Mouse (Mus musculus) hindbrain, postnatal 0 days (tissue): Measurements from ENCODE around the gene Zdhhc24. TPM values are rescaled to one million over a fixed set of nuclear protein-coding genes. Genes with fewer than 3 reads are reported as not detected.

Experiments used
- ATAC-seq: fragments of 200-750 bp; cut with Nextera tagmentation; 2 replicates; pipeline ENCODE4 v1.8.0; 2017; ENCODE audit warnings: mild to moderate bottlenecking, moderate TSS enrichment, moderate library complexity
- DNase-seq: peaks from one replicate; pipeline ENCODE4 v3.0.0-alpha.2; 2015; ENCODE audit warnings: low spot score
- H3K27ac ChIP-seq: fragments of 300-500 bp; sonication (generic); 2 replicates; pipeline ENCODE4 v1.5.1; 2014; ENCODE audit warnings: mild to moderate bottlenecking
- H3K27me3 ChIP-seq: fragments of 300-500 bp; sonication (generic); 2 replicates; pipeline ENCODE4 v1.6.1; 2014; ENCODE audit warnings: low read length, mixed read lengths; ENCODE audit not compliant: insufficient read depth
- H3K36me3 ChIP-seq: fragments of 300-500 bp; sonication (generic); 2 replicates; pipeline ENCODE4 v1.6.1; 2014; ENCODE audit warnings: low read length, mixed read lengths; ENCODE audit not compliant: insufficient read depth
- H3K4me1 ChIP-seq: fragments of 300-500 bp; sonication (generic); 2 replicates; pipeline ENCODE4 v1.6.1; 2014; ENCODE audit warnings: antibody characterized with exemption, low read length, mixed read lengths; ENCODE audit not compliant: insufficient read depth
- H3K4me2 ChIP-seq: fragments of 300-500 bp; sonication (generic); 2 replicates; pipeline ENCODE4 v1.6.1; 2014; ENCODE audit warnings: low read depth, mild to moderate bottlenecking, low read length, moderate library complexity, mixed read lengths
- H3K4me3 ChIP-seq: fragments of 300-500 bp; sonication (generic); 2 replicates; pipeline ENCODE4 v1.5.1; 2014; ENCODE audit warnings: low read length
- H3K9ac ChIP-seq: fragments of 300-500 bp; sonication (generic); replicated peaks from 2 replicates; pipeline ENCODE4 v1.6.1; 2014; ENCODE audit warnings: mild to moderate bottlenecking, low read length, moderate library complexity, mixed read lengths
- H3K9me3 ChIP-seq: fragments of 300-500 bp; sonication (generic); 2 replicates; pipeline ENCODE4 v1.6.1; 2016; ENCODE audit warnings: low read length, mixed read lengths
- CTCF ChIP-seq: IDR thresholded peaks from 2 replicates; pipeline ENCODE4 v1.5.1; 2016; ENCODE audit warnings: antibody characterized with exemption, control low read depth, low read depth
- WGBS: fragments of 180-500 bp; shearing (Covaris S2); extraction: QIAGEN DNeasy Blood & Tissue Kit; methylation state at CpG from one replicate; pipeline ENCODE4 v1.1.7; 2014; 5-methylcytosine and 5-hydroxymethylcytosine counted together
- polyA plus RNA-seq: library from polyadenylated mRNA; unstranded; fragments of >200 nt; fragmentation: Nextera tagmentation; extraction: Ambion mirVana; gene quantifications from 2 replicates; pipeline ENCODE4 v1.2.1, GENCODE M21; 2015
- total RNA-seq: library from RNA; depleted of rRNA; stranded (reverse); fragments of >200 nt; gene quantifications from 2 replicates; pipeline ENCODE4 v1.2.3, GENCODE M21; 2014

Gene Zdhhc24
- total and polyA plus RNA-seq, 2 experiments from 2014 or later = 17.4 to 30.7 TPM

DNA sequence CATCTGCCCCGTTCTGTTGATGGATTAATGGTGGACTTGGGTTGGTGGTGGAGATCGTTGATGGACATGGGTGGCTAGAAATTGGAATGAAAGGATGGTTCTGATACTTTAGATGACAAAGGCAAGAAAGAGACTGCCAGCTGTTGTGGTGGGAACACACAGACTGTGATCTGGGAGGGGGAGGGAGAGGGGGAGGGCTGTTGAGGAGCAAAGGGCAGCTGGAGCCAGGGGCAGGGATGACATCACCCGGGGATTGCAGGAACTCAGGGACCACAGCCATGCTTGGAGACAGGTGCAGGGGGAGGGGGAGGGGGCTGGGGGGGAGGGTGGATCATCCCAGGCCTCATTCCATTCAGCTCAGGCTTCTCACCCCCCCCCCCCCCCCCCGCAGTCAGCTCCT is 2.2 kb upstream of the Zdhhc24 start:
- peaks cover 8% of the 10 kb centered on the region; the same call in 1 of the 2 replicates for H3K4me1 ChIP-seq
- no peaks in the 10 kb centered on the region for H3K36me3 ChIP-seq
- H3K27me3 ChIP-seq = no peaks in the 10 kb centered on the region
- no peak overlapping the region for H3K9ac ChIP-seq
- WGBS = 77% methylated on average over 2 of the region's 4 CpGs
- H3K9me3 ChIP-seq = no peaks in the 10 kb centered on the region
- ATAC-seq (no peak), DNase-seq (no peak)
- H3K27ac ChIP-seq = no peak overlapping the region
- H3K4me2 ChIP-seq = no peak overlapping the region
- H3K4me3 ChIP-seq = no peak overlapping the region
- TF ChIP-seq CTCF = no peak

GRCm38 (mm10) chr19:4876755-4877154 is 1.7 kb upstream of the Zdhhc24 start:
- Histone ChIP-seq H3K9ac (no peak overlapping the region), H3K4me3 (no peak overlapping the region), H3K27ac (no peak overlapping the region), H3K4me1 (peaks cover 8% of the 10 kb centered on the region; the same call in 1 of the 2 replicates), H3K36me3 (no peaks in the 10 kb centered on the region), H3K27me3 (no peaks in the 10 kb centered on the region), H3K9me3 (no peaks in the 10 kb centered on the region), H3K4me2 (no peak overlapping the region)
- DNase-seq (no peak), ATAC-seq (no peak)
- no peak for TF ChIP-seq CTCF
- 54% methylated on average over 3 of the region's 3 CpGs for WGBS

DNA sequence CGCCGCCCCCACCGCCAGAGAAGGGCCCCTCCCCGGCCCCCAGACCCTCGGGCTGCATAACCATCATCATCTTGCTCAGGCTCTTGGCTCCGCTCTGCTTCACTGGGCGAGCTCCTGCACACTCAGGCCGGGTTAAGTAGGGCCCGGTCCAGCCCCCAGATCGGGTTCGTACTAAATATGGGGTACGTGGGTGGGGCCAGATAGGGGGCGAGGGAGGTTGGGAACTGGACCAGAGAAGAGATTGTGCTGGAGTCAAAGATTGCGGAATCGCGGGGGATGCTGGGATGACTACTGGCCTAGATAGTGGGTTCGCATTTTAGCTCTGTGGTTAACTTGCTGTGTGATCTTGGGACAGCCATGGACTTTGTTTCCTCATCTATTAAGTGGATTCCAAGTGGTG is 683 bp upstream of the Zdhhc24 start, which contains the start of gene Actn3:
Gene Actn3, minus strand, starts transcription at position 125 of the 400 bp plus-strand sequence.
- Histone ChIP-seq H3K36me3 (no peaks in the 10 kb centered on the region; the same call in 1 of the 2 replicates), H3K4me2 (peak within 1 kb of the TSS; percentile 83), H3K9me3 (no peaks in the 10 kb centered on the region), H3K27ac (peak within 1 kb of the TSS; percentile 83), H3K27me3 (no peaks in the 10 kb centered on the region), H3K9ac (peak within 1 kb of the TSS; percentile 86), H3K4me3 (peak within 1 kb of the TSS; percentile 77), H3K4me1 (peaks cover 8% of the 10 kb centered on the region; the same call in 1 of the 2 replicates)
- no peak for DNase-seq
- WGBS = 5% methylated on average over 17 of the region's 17 CpGs
- no peak for ATAC-seq
- no peak for TF ChIP-seq CTCF

DNA sequence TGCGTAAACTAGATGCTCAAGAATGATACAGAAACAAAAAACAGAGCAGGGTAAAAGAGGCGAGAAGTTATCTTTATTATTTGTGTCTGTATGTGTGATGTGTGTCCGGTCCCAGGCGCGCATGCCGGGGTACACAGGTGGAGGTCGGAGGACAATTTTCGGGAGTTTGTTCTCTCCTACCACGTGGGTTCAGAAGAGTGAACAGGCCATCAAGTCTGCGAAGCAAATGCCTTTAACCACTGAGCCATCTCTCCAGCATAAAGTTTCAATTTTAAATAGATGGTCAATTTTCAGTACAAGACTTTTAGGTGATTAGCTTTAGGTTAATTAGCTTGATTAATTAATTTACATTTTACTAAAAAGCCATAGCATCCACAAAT is 846 bp downstream of the Zdhhc24 start:
- peaks cover 8% of the 10 kb centered on the region; the same call in 1 of the 2 replicates for H3K4me1 ChIP-seq
- H3K9me3 ChIP-seq = no peaks in the 10 kb centered on the region
- no peaks in the 10 kb centered on the region for H3K27me3 ChIP-seq
- DNase-seq = no peak
- ATAC-seq = no peak
- H3K36me3 ChIP-seq = no peaks in the 10 kb centered on the region; the same call in 1 of the 2 replicates
- H3K9ac ChIP-seq = peak overlapping the region; percentile 86
- H3K4me2 ChIP-seq = peak overlapping the region; percentile 83
- no peak for TF ChIP-seq CTCF
- 72% methylated on average over 10 of the region's 10 CpGs for WGBS
- H3K4me3 ChIP-seq = peak overlapping the region; percentile 77
- no peak overlapping the region for H3K27ac ChIP-seq

- ATAC-seq (no peak), DNase-seq (no peak)
- Histone ChIP-seq H3K27me3 (no peaks in the 10 kb centered on the region), H3K36me3 (no peaks in the 10 kb centered on the region; the same call in 1 of the 2 replicates), H3K4me1 (no peaks in the 10 kb centered on the region), H3K9me3 (no peaks in the 10 kb centered on the region), H3K4me2 (no peak overlapping the region), H3K27ac (no peak overlapping the region), H3K4me3 (no peak overlapping the region), H3K9ac (no peak overlapping the region)
- no peak for TF ChIP-seq CTCF
- WGBS = 88% methylated on average over 4 of the region's 4 CpGs
Observed at GRCm38 (mm10) chr19:4883961-4884360, 5.5 kb downstream of the Zdhhc24 start.

DNA sequence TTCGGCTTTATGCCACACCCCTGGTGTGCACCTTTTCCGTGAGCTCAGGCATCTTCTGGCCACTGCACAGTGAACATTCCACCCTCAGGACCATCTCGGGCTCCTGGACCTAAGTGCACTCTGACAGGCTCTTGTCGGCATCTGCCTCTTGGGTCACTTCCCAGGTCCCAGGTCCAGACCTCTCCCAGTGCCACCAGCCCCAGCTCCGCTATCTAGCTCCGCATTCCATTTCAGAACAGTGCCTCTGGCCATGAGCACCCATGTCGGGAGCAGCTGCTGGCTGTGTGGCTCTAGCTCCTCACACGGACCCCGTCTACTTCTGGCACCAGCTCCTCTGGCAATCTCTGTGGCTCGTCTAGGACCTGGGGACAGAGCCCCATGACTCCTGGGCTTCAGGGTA is 11.3 kb downstream of the Zdhhc24 start:
- H3K4me2 ChIP-seq = no peak overlapping the region
- no peaks in the 10 kb centered on the region for H3K9me3 ChIP-seq
- DNase-seq = no peak
- peaks cover 19% of the 10 kb centered on the region; the same call in 1 of the 2 replicates for H3K36me3 ChIP-seq
- no peaks in the 10 kb centered on the region for H3K27me3 ChIP-seq
- no peak for TF ChIP-seq CTCF
- H3K4me3 ChIP-seq = no peak overlapping the region
- 86% methylated on average over 10 of the region's 10 CpGs for WGBS
- no peak overlapping the region for H3K27ac ChIP-seq
- no peak overlapping the region for H3K9ac ChIP-seq
- no peaks in the 10 kb centered on the region for H3K4me1 ChIP-seq
- no peak for ATAC-seq

GRCm38 (mm10) chr19:4891798-4892197 is 13.3 kb downstream of the Zdhhc24 start:
- no peak for TF ChIP-seq CTCF
- H3K9ac ChIP-seq = no peak overlapping the region
- H3K4me3 ChIP-seq = no peak overlapping the region
- DNase-seq (no peak), ATAC-seq (no peak)
- peaks cover 20% of the 10 kb centered on the region; the same call in 1 of the 2 replicates for H3K36me3 ChIP-seq
- H3K27me3 ChIP-seq = no peaks in the 10 kb centered on the region
- H3K4me1 ChIP-seq = no peaks in the 10 kb centered on the region
- WGBS = 97% methylated on average over 3 of the region's 3 CpGs
- no peak overlapping the region for H3K27ac ChIP-seq
- no peak overlapping the region for H3K4me2 ChIP-seq
- no peaks in the 10 kb centered on the region for H3K9me3 ChIP-seq
